Mouse (Mus musculus): ENCODE data around the gene Vmn2r22. TPM values are rescaled to one million over a fixed set of nuclear protein-coding genes. Genes with fewer than 3 reads are reported as not detected.

Vmn2r22 gene
- not detected for polyA plus RNA-seq (2017; shearing (Covaris generic))

DNA sequence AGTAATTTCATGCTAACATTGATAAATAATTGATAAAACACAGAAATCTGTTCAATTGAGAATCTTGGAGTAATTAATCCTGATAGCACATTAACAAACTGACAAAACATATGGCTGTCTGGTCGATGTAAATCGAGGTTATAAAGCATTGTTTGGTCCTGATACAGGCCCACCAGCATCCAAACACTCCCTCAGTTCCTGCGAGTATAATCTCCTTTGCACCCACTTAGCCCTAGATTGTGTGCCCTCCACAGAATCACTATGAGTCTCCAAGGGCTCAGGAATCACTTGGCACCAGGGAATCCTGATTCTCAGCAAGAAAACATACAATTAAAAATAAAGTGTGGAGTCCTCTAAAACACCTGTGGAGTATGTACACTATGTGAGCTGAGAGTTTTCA is at the start of gene Vmn2r22:
Vmn2r22 (minus strand) TSS at position 101 of the 400 bp plus-strand sequence.

Other genes starting within 250 kb of the Vmn2r22 start
- gene Vmn2r20, start 232.6 kb downstream of the Vmn2r22 start, polyA plus RNA-seq (2017; shearing (Covaris generic)), result not detected
- not detected for gene Vmn2r21, start 117.3 kb downstream of the Vmn2r22 start, polyA plus RNA-seq (2017; shearing (Covaris generic))
- gene Vmn2r23, start 51.9 kb upstream of the Vmn2r22 start, polyA plus RNA-seq (2017; shearing (Covaris generic)), result not detected
- not detected for gene Vmn2r24, start 128.2 kb upstream of the Vmn2r22 start, polyA plus RNA-seq (2017; shearing (Covaris generic))
- not detected for gene Vmn2r25, start 202.7 kb upstream of the Vmn2r22 start, polyA plus RNA-seq (2017; shearing (Covaris generic))

Data from CD4-positive, CD25-positive, alpha-beta regulatory T cell, adult 9 weeks (primary cell).